Mouse (Mus musculus) embryonic facial prominence, embryonic 11.5 days (tissue): ENCODE measurements at regions not wholly inside any gene's neighbourhood (a gene's known extent, or its start where the extent isn't known, plus 50 kb on each side); places are given as distances from the start of the nearest gene placed in this dataset.

Experiments
- ATAC-seq: fragments of 200-750 bp; cut with Nextera tagmentation; replicated peaks from 2 replicates; pipeline ENCODE4 v1.8.0; 2017; ENCODE audit warnings: low read depth; ENCODE audit not compliant: insufficient number of reproducible peaks, low FRiP score, low TSS enrichment
- DNase-seq: peaks from one replicate; pipeline ENCODE4 v3.0.0-alpha.2; 2015; ENCODE audit warnings: low spot score
- H3K27ac ChIP-seq: fragments of 300-500 bp; sonication (generic); replicated peaks from 2 replicates; pipeline ENCODE4 v1.5.1; 2014; ENCODE audit warnings: mild to moderate bottlenecking, low read depth, low read length, control low read depth
- H3K27me3 ChIP-seq: fragments of 300-500 bp; sonication (generic); 2 replicates; pipeline ENCODE4 v1.6.1; 2014; ENCODE audit warnings: mild to moderate bottlenecking, low read length, moderate library complexity, mixed read lengths; ENCODE audit not compliant: control insufficient read depth, insufficient read depth
- H3K36me3 ChIP-seq: fragments of 300-500 bp; sonication (generic); replicated peaks from 2 replicates; pipeline ENCODE4 v1.6.1; 2014; ENCODE audit warnings: low read depth, mild to moderate bottlenecking, low read length, moderate library complexity, mixed read lengths; ENCODE audit not compliant: control insufficient read depth, insufficient read depth
- H3K4me1 ChIP-seq: fragments of 300-500 bp; sonication (generic); 2 replicates; pipeline ENCODE4 v1.6.1; 2014; ENCODE audit warnings: low read length, mixed read lengths; ENCODE audit not compliant: control insufficient read depth, insufficient read depth
- H3K4me2 ChIP-seq: fragments of 300-500 bp; sonication (generic); 2 replicates; pipeline ENCODE4 v1.6.1; 2014; ENCODE audit warnings: low read depth, mild to moderate bottlenecking, control low read depth, low read length, moderate library complexity
- H3K4me3 ChIP-seq: fragments of 300-500 bp; sonication (generic); 2 replicates; pipeline ENCODE4 v1.5.1; 2014; ENCODE audit warnings: low read depth, low read length, control low read depth
- H3K9ac ChIP-seq: fragments of 300-500 bp; sonication (generic); replicated peaks from 2 replicates; pipeline ENCODE4 v1.6.1; 2014; ENCODE audit warnings: mild to moderate bottlenecking, control low read depth, low read length
- H3K9me3 ChIP-seq: fragments of 300-500 bp; sonication (generic); replicated peaks from 2 replicates; pipeline ENCODE4 v1.6.1; 2016; ENCODE audit warnings: mild to moderate bottlenecking, low read length, inconsistent platforms, mixed read lengths; ENCODE audit not compliant: control insufficient read depth
- WGBS: fragments of 180-500 bp; shearing (Covaris S2); extraction: QIAGEN DNeasy Blood & Tissue Kit; methylation state at CpG from one replicate; pipeline ENCODE4 v1.1.7; 2014; 5-methylcytosine and 5-hydroxymethylcytosine counted together

GRCm38 (mm10) chr9:41469414-41469813, 307.9 kb upstream of the Ubash3b start:
- WGBS, result 83% methylated on average over 5 of the region's 5 CpGs
- Histone ChIP-seq H3K4me1 (peaks cover 3% of the 10 kb centered on the region; the same call in 1 of the 2 replicates), H3K4me2 (no peak overlapping the region), H3K36me3 (no peaks in the 10 kb centered on the region), H3K9me3 (no peaks in the 10 kb centered on the region), H3K9ac (no peak overlapping the region), H3K27me3 (no peaks in the 10 kb centered on the region), H3K27ac (no peak overlapping the region), H3K4me3 (no peak overlapping the region)
- no peak for ATAC-seq
- DNase-seq, result no peak

GRCm38 (mm10) chr9:41464057-41464685, 302.7 kb upstream of the Ubash3b start:
- H3K36me3 ChIP-seq, result no peaks in the 10 kb centered on the region
- H3K9ac ChIP-seq, result no peak overlapping the region
- H3K27ac ChIP-seq, result no peak overlapping the region
- no peak for ATAC-seq
- no peaks in the 10 kb centered on the region for H3K4me1 ChIP-seq
- no peak overlapping the region for H3K4me2 ChIP-seq
- no peaks in the 10 kb centered on the region for H3K9me3 ChIP-seq
- no peak for DNase-seq
- 76% methylated on average over 8 of the region's 8 CpGs for WGBS
- H3K4me3 ChIP-seq, result no peak overlapping the region
- no peaks in the 10 kb centered on the region for H3K27me3 ChIP-seq

GRCm38 (mm10) chr9:41461742-41462141, 300.2 kb upstream of the Ubash3b start:
- DNase-seq, result peak; percentile 89
- no peaks in the 10 kb centered on the region for H3K4me1 ChIP-seq
- WGBS, result 9% methylated on average over 11 of the region's 11 CpGs
- no peaks in the 10 kb centered on the region for H3K9me3 ChIP-seq
- H3K36me3 ChIP-seq, result no peaks in the 10 kb centered on the region
- peak overlapping the region; percentile 41; the same call in 1 of the 2 replicates for H3K9ac ChIP-seq
- no peak overlapping the region for H3K4me3 ChIP-seq
- H3K4me2 ChIP-seq, result no peak overlapping the region
- H3K27ac ChIP-seq, result peak overlapping the region; percentile 28; the same call in 1 of the 2 replicates
- no peak for ATAC-seq
- no peaks in the 10 kb centered on the region for H3K27me3 ChIP-seq

GRCm38 (mm10) chr9:41460709-41461108, 299.2 kb upstream of the Ubash3b start:
- no peaks in the 10 kb centered on the region for H3K27me3 ChIP-seq
- ATAC-seq (no peak), DNase-seq (no peak)
- no peaks in the 10 kb centered on the region for H3K9me3 ChIP-seq
- H3K36me3 ChIP-seq, result no peaks in the 10 kb centered on the region
- no peaks in the 10 kb centered on the region for H3K4me1 ChIP-seq
- no peak overlapping the region for H3K27ac ChIP-seq
- no peak overlapping the region for H3K4me3 ChIP-seq
- no peak overlapping the region for H3K4me2 ChIP-seq
- no peak overlapping the region for H3K9ac ChIP-seq
- WGBS, result 85% methylated on average over 6 of the region's 6 CpGs

GRCm38 (mm10) chr9:41457003-41457402, 295.5 kb upstream of the Ubash3b start:
- H3K27me3 ChIP-seq, result no peaks in the 10 kb centered on the region

GRCm38 (mm10) chr9:41451738-41452137, 290.2 kb upstream of the Ubash3b start:
- Histone ChIP-seq H3K9ac (no peak overlapping the region), H3K4me2 (no peak overlapping the region), H3K9me3 (no peaks in the 10 kb centered on the region), H3K4me1 (peaks cover 7% of the 10 kb centered on the region; the same call in 1 of the 2 replicates), H3K4me3 (no peak overlapping the region), H3K36me3 (no peaks in the 10 kb centered on the region), H3K27me3 (no peaks in the 10 kb centered on the region), H3K27ac (no peak overlapping the region)
- DNase-seq (no peak), ATAC-seq (no peak)
- 75% methylated on average over 3 of the region's 3 CpGs for WGBS

More at GRCm38 (mm10) chr9:41457003-41457402, 295.5 kb upstream of the Ubash3b start:
- DNase-seq (no peak), ATAC-seq (no peak)
- H3K27ac ChIP-seq, result no peak overlapping the region
- H3K9me3 ChIP-seq, result no peaks in the 10 kb centered on the region
- 83% methylated on average over 3 of the region's 3 CpGs for WGBS
- no peaks in the 10 kb centered on the region for H3K36me3 ChIP-seq
- H3K4me1 ChIP-seq, result no peaks in the 10 kb centered on the region
- no peak overlapping the region for H3K9ac ChIP-seq
- H3K4me3 ChIP-seq, result no peak overlapping the region
- no peak overlapping the region for H3K4me2 ChIP-seq

GRCm38 (mm10) chr9:41449233-41449632, 287.7 kb upstream of the Ubash3b start:
- 64% methylated on average over 4 of the region's 4 CpGs for WGBS
- peaks cover 7% of the 10 kb centered on the region; the same call in 1 of the 2 replicates for H3K4me1 ChIP-seq
- H3K36me3 ChIP-seq, result no peaks in the 10 kb centered on the region
- no peak overlapping the region for H3K27ac ChIP-seq
- no peak overlapping the region for H3K9ac ChIP-seq
- no peaks in the 10 kb centered on the region for H3K27me3 ChIP-seq
- H3K4me3 ChIP-seq, result no peak overlapping the region
- no peak for ATAC-seq
- no peak overlapping the region for H3K4me2 ChIP-seq
- no peaks in the 10 kb centered on the region for H3K9me3 ChIP-seq
- DNase-seq, result no peak

GRCm38 (mm10) chr9:41447902-41448301, 286.4 kb upstream of the Ubash3b start:
- ATAC-seq (no peak), DNase-seq (no peak)
- H3K9me3 ChIP-seq, result no peaks in the 10 kb centered on the region
- WGBS, result 76% methylated on average over 8 of the region's 8 CpGs
- no peak overlapping the region for H3K4me2 ChIP-seq
- H3K9ac ChIP-seq, result no peak overlapping the region
- H3K27ac ChIP-seq, result peak overlapping the region; percentile 84; the same call in 1 of the 2 replicates
- no peaks in the 10 kb centered on the region for H3K27me3 ChIP-seq
- no peaks in the 10 kb centered on the region for H3K36me3 ChIP-seq
- H3K4me3 ChIP-seq, result no peak overlapping the region
- peaks cover 7% of the 10 kb centered on the region; the same call in 1 of the 2 replicates for H3K4me1 ChIP-seq
